Mouse (Mus musculus) megakaryocyte, embryonic 14.5 days (primary cell): ENCODE results near the gene Ctrl.

Experiments
- FLI1 ChIP-seq: IDR thresholded peaks from 2 replicates; pipeline ENCODE4 v1.6.1; 2012; ENCODE audit warnings: low read length, inconsistent platforms, mixed read lengths
- GATA1 ChIP-seq: IDR thresholded peaks from 3 replicates; pipeline ENCODE4 v1.6.1; 2012; ENCODE audit warnings: mixed read lengths, low read length, inconsistent platforms, borderline replicate concordance

DNA sequence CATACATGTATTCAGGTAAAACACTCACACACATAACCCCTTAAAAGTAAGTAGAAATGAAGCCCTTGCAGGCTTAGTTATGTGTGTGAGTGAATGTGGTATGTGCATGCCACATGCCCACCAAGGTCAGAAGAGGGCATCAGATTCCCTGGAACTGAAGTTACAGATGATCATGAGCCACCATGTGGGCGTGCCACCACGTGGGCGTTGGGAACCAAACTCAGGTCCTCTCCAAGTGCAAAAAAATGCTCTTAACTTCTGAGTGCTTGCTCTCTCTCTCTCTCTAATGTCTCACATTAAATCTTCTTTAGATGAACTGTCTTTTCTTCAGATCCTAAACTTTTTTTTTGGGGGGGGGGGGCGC is 4.6 kb upstream of the Ctrl start, which contains the start of gene Psmb10:
- TF ChIP-seq GATA1 (no peak), FLI1 (no peak)
